Mouse (Mus musculus): ENCODE data around the gene Sirt7. TPM values are rescaled to one million over a fixed set of nuclear protein-coding genes. Genes with fewer than 3 reads are reported as not detected.

The Sirt7 gene
- total and polyA plus RNA-seq, 3 experiments, result 74.4 to 91.3 (median 75.2) TPM

DNA sequence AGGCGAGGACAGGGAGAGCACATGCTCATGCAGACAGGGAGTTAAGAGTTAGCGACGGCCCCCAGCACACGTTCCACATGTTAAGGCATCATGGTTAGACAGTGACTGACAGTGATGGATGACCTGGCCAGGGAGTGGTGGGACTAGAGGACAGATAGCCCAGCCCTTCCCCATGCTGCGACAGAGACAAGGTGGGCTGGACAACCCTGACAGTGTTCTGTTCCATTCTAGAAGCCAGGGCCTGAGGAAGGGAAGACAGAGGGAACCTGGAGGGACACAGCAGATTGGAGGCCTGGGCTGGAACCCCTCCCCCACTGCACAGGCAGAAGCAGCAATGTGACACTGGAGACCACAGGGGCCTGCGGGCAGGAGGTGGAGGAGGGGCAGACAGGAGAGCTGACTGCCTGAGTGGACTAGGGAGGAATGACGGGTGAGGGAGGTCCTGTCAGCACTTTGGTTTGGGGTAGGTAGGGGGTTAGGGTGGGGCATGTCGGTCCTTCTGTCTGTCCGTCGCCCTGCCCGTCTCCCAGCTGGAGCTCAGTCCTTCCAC, 46.3 kb downstream of the Sirt7 start:
- Histone ChIP-seq H3K27ac (ENCODE audit: insufficient read depth, low read depth) (peak overlapping the region; percentile 5; the same call in 1 of the 2 replicates), H3K9ac (ENCODE audit: insufficient read depth, low read depth) (no peak overlapping the region), H3K4me3 (replicated peaks in 1 of 3; ENCODE audit: low read depth in 2 of 3, low read length in 2 of 3, poor library complexity in 1 of 3) (no peak overlapping the region), H3K36me3 (replicated peaks in 1 of 2; ENCODE audit: control insufficient read depth in 1 of 2, insufficient read depth in 1 of 2, low read length in 1 of 2) (peaks cover 33 to 49% of the 10 kb centered on the region in 2 experiments), H3K4me2 (ENCODE audit: insufficient read depth, low read depth, poor library complexity, severe bottlenecking) (no peak overlapping the region), H3K79me2 (replicated peaks; ENCODE audit: control insufficient read depth, extremely low read depth, insufficient read depth, poor library complexity, severe bottlenecking) (peaks cover 31% of the 10 kb centered on the region), H3K27me3 (replicated peaks) (no peaks in the 10 kb centered on the region), H3K9me3 (replicated peaks; ENCODE audit: low read length) (peaks cover under 1% of the 10 kb centered on the region), H3K4me1 (ENCODE audit: control insufficient read depth in 1 of 2, insufficient read depth in 2 of 2) (peaks cover 11 to 66% of the 10 kb centered on the region in 2 experiments)
- dilution Hi-C loops (cut with MboI; ENCODE audit: extremely low pct_ligation_motif_present, extremely low pct_unique_long_range_greater_than_20kb, low sequenced_read_pairs) (no loop called here), in situ Hi-C loops (cut with MboI; ENCODE audit: low pct_ligation_motif_present, low pct_unique_long_range_greater_than_20kb, low sequenced_read_pairs) (no loop called here)
- no peak for DNase-seq (ENCODE audit: extremely low read depth)
- TF ChIP-seq ZKSCAN1 (IDR thresholded peaks at IDR 0.05; ENCODE audit: borderline replicate concordance, low read depth, low read length) (no peak), MYC (IDR thresholded peaks at IDR 0.05; ENCODE audit: low read depth, low read length) (no peak)

GRCm38 (mm10) chr11:120578024-120578693, 46.9 kb downstream of the Sirt7 start:
- Histone ChIP-seq H3K9me3 (replicated peaks; ENCODE audit: low read length) (no peaks in the 10 kb centered on the region), H3K79me2 (replicated peaks; ENCODE audit: control insufficient read depth, extremely low read depth, insufficient read depth, poor library complexity, severe bottlenecking) (peaks cover 32% of the 10 kb centered on the region), H3K4me3 (replicated peaks in 1 of 3; ENCODE audit: low read depth in 2 of 3, low read length in 2 of 3, poor library complexity in 1 of 3) (no peak overlapping the region), H3K4me2 (ENCODE audit: insufficient read depth, low read depth, poor library complexity, severe bottlenecking) (no peak overlapping the region), H3K36me3 (replicated peaks in 1 of 2; ENCODE audit: control insufficient read depth in 1 of 2, insufficient read depth in 1 of 2, low read length in 1 of 2) (peaks cover 32 to 46% of the 10 kb centered on the region in 2 experiments), H3K9ac (ENCODE audit: insufficient read depth, low read depth) (no peak overlapping the region), H3K27me3 (replicated peaks) (no peaks in the 10 kb centered on the region), H3K4me1 (ENCODE audit: control insufficient read depth in 1 of 2, insufficient read depth in 2 of 2) (peaks cover 11 to 66% of the 10 kb centered on the region in 2 experiments), H3K27ac (ENCODE audit: insufficient read depth, low read depth) (peak overlapping the region; percentile 5; the same call in 1 of the 2 replicates)
- in situ Hi-C loops (cut with MboI; ENCODE audit: low pct_ligation_motif_present, low pct_unique_long_range_greater_than_20kb, low sequenced_read_pairs), result no loop called here
- dilution Hi-C loops (cut with MboI; ENCODE audit: extremely low pct_ligation_motif_present, extremely low pct_unique_long_range_greater_than_20kb, low sequenced_read_pairs), result no loop called here
- TF ChIP-seq CTCF (conservative IDR thresholded peaks at IDR 0.05 in 1 of 2, IDR thresholded peaks at IDR 0.05 in 1 of 2; ENCODE audit: low read depth in 2 of 2, low read length in 2 of 2) (no peak), MXI1 (IDR thresholded peaks at IDR 0.05; ENCODE audit: low read depth, low read length) (no peak), IRF4 (IDR thresholded peaks at IDR 0.05; ENCODE audit: low read depth, low read length) (no peak), MAFK (IDR thresholded peaks at IDR 0.05; ENCODE audit: insufficient replicate concordance, low read length) (no peak), JUN (IDR thresholded peaks at IDR 0.05; ENCODE audit: insufficient read depth, low read depth, low read length) (no peak), SIN3A (IDR thresholded peaks at IDR 0.05; ENCODE audit: low read length) (no peak), EP300 (IDR thresholded peaks at IDR 0.05; ENCODE audit: low read length) (no peak), POLR2A (IDR thresholded peaks at IDR 0.05; ENCODE audit: low read depth, low read length) (0 out of 2 replicates have a peak, but pooled peaks have one; percentile 12)
- no peak for DNase-seq (ENCODE audit: extremely low read depth)

- Histone ChIP-seq H3K27ac (ENCODE audit: insufficient read depth, low read depth) (no peak overlapping the region), H3K4me1 (ENCODE audit: control insufficient read depth in 1 of 2, insufficient read depth in 2 of 2) (peaks cover 11 to 62% of the 10 kb centered on the region in 2 experiments), H3K36me3 (replicated peaks in 1 of 2; ENCODE audit: control insufficient read depth in 1 of 2, insufficient read depth in 1 of 2, low read length in 1 of 2) (peaks cover 32 to 46% of the 10 kb centered on the region in 2 experiments), H3K4me3 (replicated peaks in 1 of 3; ENCODE audit: low read depth in 2 of 3, low read length in 2 of 3, poor library complexity in 1 of 3) (no peak overlapping the region), H3K4me2 (ENCODE audit: insufficient read depth, low read depth, poor library complexity, severe bottlenecking) (no peak overlapping the region), H3K27me3 (replicated peaks) (no peaks in the 10 kb centered on the region), H3K9me3 (replicated peaks; ENCODE audit: low read length) (no peaks in the 10 kb centered on the region), H3K79me2 (replicated peaks; ENCODE audit: control insufficient read depth, extremely low read depth, insufficient read depth, poor library complexity, severe bottlenecking) (peaks cover 34% of the 10 kb centered on the region), H3K9ac (ENCODE audit: insufficient read depth, low read depth) (no peak overlapping the region)
- dilution Hi-C loops (cut with MboI; ENCODE audit: extremely low pct_ligation_motif_present, extremely low pct_unique_long_range_greater_than_20kb, low sequenced_read_pairs) (no loop called here), in situ Hi-C loops (cut with MboI; ENCODE audit: low pct_ligation_motif_present, low pct_unique_long_range_greater_than_20kb, low sequenced_read_pairs) (no loop called here)
- TF ChIP-seq ZMIZ1 (IDR thresholded peaks at IDR 0.05; ENCODE audit: low read depth, low read length) (0 out of 2 replicates have a peak, but pooled peaks have one; percentile 6), MAFK (IDR thresholded peaks at IDR 0.05; ENCODE audit: insufficient replicate concordance, low read length) (peak; percentile 85; the same call in 1 of the 2 replicates), SMC3 (IDR thresholded peaks at IDR 0.05; ENCODE audit: low read depth, low read length) (peak; percentile 67), BHLHE40 (IDR thresholded peaks at IDR 0.05; ENCODE audit: low read depth, low read length) (no peak), POLR2A (IDR thresholded peaks at IDR 0.05; ENCODE audit: low read depth, low read length) (peak; percentile 19; the same call in 1 of the 2 replicates), IRF4 (IDR thresholded peaks at IDR 0.05; ENCODE audit: low read depth, low read length) (no peak), MAZ (IDR thresholded peaks at IDR 0.05; ENCODE audit: low read depth, low read length) (0 out of 2 replicates have a peak, but pooled peaks have one; percentile 24), POLR2AphosphoS2 (IDR thresholded peaks at IDR 0.05; ENCODE audit: low read depth, low read length) (peak; percentile 39), CTCF (conservative IDR thresholded peaks at IDR 0.05 in 1 of 2, IDR thresholded peaks at IDR 0.05 in 1 of 2; ENCODE audit: low read depth in 2 of 2, low read length in 2 of 2) (peak; percentile 63 to 71), HCFC1 (IDR thresholded peaks at IDR 0.05; ENCODE audit: low read depth, low read length) (no peak), SIN3A (IDR thresholded peaks at IDR 0.05; ENCODE audit: low read length) (no peak), RAD21 (IDR thresholded peaks at IDR 0.05; ENCODE audit: low read depth, low read length) (peak; percentile 28), TBP (conservative IDR thresholded peaks at IDR 0.05; ENCODE audit: low read depth, low read length) (no peak)
- DNase-seq (ENCODE audit: extremely low read depth), result peak; percentile 68
Observed at GRCm38 (mm10) chr11:120577211-120578023, 47.6 kb downstream of the Sirt7 start.

Data from CH12.LX (cell line).